Mouse (Mus musculus): ENCODE measurements around the gene Acot5.
"Not testable (repeated sequence)": the region's sequence is repeated elsewhere in the genome, so short reads cannot be mapped to it uniquely, and the experiment has no call there.

Acot5 gene

GRCm38 (mm10) chr12:84068986-84069385 lies at the start of gene Acot5:
TSS of gene Acot5 (plus strand) at chr12:84069325.
- no peak for DNase-seq

- DNase-seq: not testable (repeated sequence)
Observed at GRCm38 (mm10) chr12:84020528-84020927, 48.6 kb upstream of the Acot5 start.

GRCm38 (mm10) chr12:84022266-84022665 lies 46.9 kb upstream of the Acot5 start:
- not testable (repeated sequence) for DNase-seq

GRCm38 (mm10) chr12:84023052-84023745 lies 45.9 kb upstream of the Acot5 start:
- DNase-seq: no peak

GRCm38 (mm10) chr12:84025888-84026287 lies 43.2 kb upstream of the Acot5 start:
- DNase-seq: no peak

- DNase-seq: not testable (repeated sequence)
Observed at GRCm38 (mm10) chr12:84028328-84028727, 40.8 kb upstream of the Acot5 start.

GRCm38 (mm10) chr12:84029043-84029442 lies 40.1 kb upstream of the Acot5 start:
- not testable (repeated sequence) for DNase-seq

GRCm38 (mm10) chr12:84030659-84031332 lies 38.3 kb upstream of the Acot5 start:
- peak; percentile 78 for DNase-seq

GRCm38 (mm10) chr12:84032854-84033253 lies 36.3 kb upstream of the Acot5 start:
- no peak for DNase-seq

GRCm38 (mm10) chr12:84033302-84033701 lies 35.8 kb upstream of the Acot5 start:
- DNase-seq: not testable (repeated sequence)

GRCm38 (mm10) chr12:84034108-84034507 lies 35.0 kb upstream of the Acot5 start:
- DNase-seq: no peak

GRCm38 (mm10) chr12:84038241-84038640 lies 30.9 kb upstream of the Acot5 start, which contains the start of gene Acot4:
TSS of gene Acot4 (plus strand) at chr12:84038379.
- DNase-seq: peak; percentile 12

GRCm38 (mm10) chr12:84038691-84039111 lies 30.4 kb upstream of the Acot5 start, which contains the start of gene Gm49366:
TSS of gene Gm49366 (plus strand) at chr12:84038935.
- DNase-seq: peak; percentile 43

- no peak for DNase-seq
Observed at GRCm38 (mm10) chr12:84042248-84042647, 26.9 kb upstream of the Acot5 start.

- no peak for DNase-seq
Observed at GRCm38 (mm10) chr12:84044045-84044444, 25.1 kb upstream of the Acot5 start.

GRCm38 (mm10) chr12:84046906-84047305 lies 22.2 kb upstream of the Acot5 start:
- no peak for DNase-seq

GRCm38 (mm10) chr12:84050744-84051143 lies 18.4 kb upstream of the Acot5 start:
- DNase-seq: not testable (repeated sequence)

GRCm38 (mm10) chr12:84051937-84052474 lies 17.1 kb upstream of the Acot5 start, which contains the start of gene Acot3:
TSS of gene Acot3 (plus strand) at chr12:84052144.
- DNase-seq: no peak

- DNase-seq: no peak
Observed at GRCm38 (mm10) chr12:84052609-84053008, 16.5 kb upstream of the Acot5 start.

- DNase-seq: no peak
Observed at GRCm38 (mm10) chr12:84053173-84053572, 16.0 kb upstream of the Acot5 start.

- peak; percentile 39 for DNase-seq
Observed at GRCm38 (mm10) chr12:84053679-84054391, 15.3 kb upstream of the Acot5 start.

GRCm38 (mm10) chr12:84060946-84061345 lies 8.2 kb upstream of the Acot5 start:
- DNase-seq: no peak

GRCm38 (mm10) chr12:84062336-84062735 lies 6.8 kb upstream of the Acot5 start:
- DNase-seq: no peak
